Mouse (Mus musculus) heart, embryonic 16.5 days (tissue): ENCODE measurements at regions not wholly inside any gene's neighbourhood (a gene's known extent, or its start where the extent isn't known, plus 50 kb on each side); places are given as distances from the start of the nearest gene placed in this dataset.
A peak's percentile ranks its signal among the peaks of the same experiment; 100 is the strongest.

Experiments
- ATAC-seq: fragments of 200-750 bp; cut with Nextera tagmentation; replicated peaks from 2 replicates; pipeline ENCODE4 v1.8.0; 2017; ENCODE audit warnings: moderate number of reproducible peaks; ENCODE audit not compliant: insufficient read depth, low FRiP score; ENCODE audit errors: extremely low read depth
- H3K27ac ChIP-seq: fragments of 300-500 bp; sonication (generic); 2 replicates; pipeline ENCODE4 v1.5.1; 2014; ENCODE audit warnings: mild to moderate bottlenecking, low read length, control low read depth, moderate library complexity
- H3K27me3 ChIP-seq: fragments of 300-500 bp; sonication (generic); 2 replicates; pipeline ENCODE4 v1.6.1; 2014; ENCODE audit warnings: low read length, mixed read lengths; ENCODE audit not compliant: control insufficient read depth, insufficient read depth
- H3K36me3 ChIP-seq: fragments of 300-500 bp; sonication (generic); 2 replicates; pipeline ENCODE4 v1.6.1; 2014; ENCODE audit not compliant: control insufficient read depth, insufficient read depth
- H3K4me1 ChIP-seq: fragments of 300-500 bp; sonication (generic); 2 replicates; pipeline ENCODE4 v1.6.1; 2014; ENCODE audit warnings: low read length, mixed read lengths; ENCODE audit not compliant: control insufficient read depth, insufficient read depth
- H3K4me2 ChIP-seq: fragments of 300-500 bp; sonication (generic); 2 replicates; pipeline ENCODE4 v1.6.1; 2014; ENCODE audit warnings: low read depth, mild to moderate bottlenecking, control low read depth, low read length
- H3K4me3 ChIP-seq: fragments of 300-500 bp; sonication (generic); 2 replicates; pipeline ENCODE4 v1.5.1; 2014; ENCODE audit warnings: mild to moderate bottlenecking, control low read depth, low read length
- H3K9ac ChIP-seq: fragments of 300-500 bp; sonication (generic); 2 replicates; pipeline ENCODE4 v1.6.1; 2014; ENCODE audit warnings: low read length, control low read depth
- H3K9me3 ChIP-seq: fragments of 300-500 bp; sonication (generic); replicated peaks from 2 replicates; pipeline ENCODE4 v1.6.1; 2016; ENCODE audit warnings: low read length; ENCODE audit not compliant: control insufficient read depth
- WGBS: fragments of 180-500 bp; shearing (Covaris S2); extraction: QIAGEN DNeasy Blood & Tissue Kit; methylation state at CpG from one replicate; pipeline ENCODE4 v1.1.7; 2014; 5-methylcytosine and 5-hydroxymethylcytosine counted together

GRCm38 (mm10) chr13:52735453-52735933 is 152.5 kb downstream of the Syk start:
- H3K4me1 ChIP-seq: peaks cover 7% of the 10 kb centered on the region
- no peak for ATAC-seq
- H3K36me3 ChIP-seq: no peaks in the 10 kb centered on the region
- H3K27ac ChIP-seq: no peak overlapping the region
- 78% methylated on average over 6 of the region's 6 CpGs for WGBS
- no peaks in the 10 kb centered on the region for H3K27me3 ChIP-seq
- H3K4me3 ChIP-seq: no peak overlapping the region
- H3K4me2 ChIP-seq: no peak overlapping the region
- H3K9me3 ChIP-seq: no peaks in the 10 kb centered on the region
- H3K9ac ChIP-seq: no peak overlapping the region

DNA sequence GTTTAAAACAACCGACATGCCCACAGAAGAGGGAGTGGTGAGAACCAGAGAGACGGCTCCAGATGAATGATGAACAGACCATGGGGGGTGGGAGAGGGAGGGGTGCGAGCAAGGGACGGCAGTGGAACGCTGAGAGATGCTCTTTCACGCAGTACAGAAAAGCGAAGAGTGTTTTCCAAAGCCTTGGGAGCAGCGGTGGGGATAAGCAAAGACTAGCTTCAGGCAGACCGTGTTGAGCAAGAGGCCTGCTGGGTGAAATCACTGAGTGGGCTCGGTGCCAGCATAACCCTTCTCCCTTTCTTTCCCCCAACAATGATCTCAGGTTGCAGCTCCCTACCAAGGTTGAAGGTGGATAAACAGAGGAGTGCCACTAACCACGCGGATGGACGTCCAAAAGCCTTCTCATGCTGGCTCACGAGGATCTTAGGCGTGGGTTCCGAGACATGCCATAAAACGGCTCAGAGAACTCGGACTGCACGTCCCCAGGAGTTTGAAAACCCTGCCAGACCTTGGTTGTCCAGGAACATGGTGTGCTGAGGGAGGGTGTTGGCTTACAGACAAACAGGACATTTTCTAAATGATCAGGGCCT is 153.1 kb downstream of the Syk start:
- Histone ChIP-seq H3K9me3 (no peaks in the 10 kb centered on the region), H3K4me3 (no peak overlapping the region), H3K9ac (no peak overlapping the region), H3K4me2 (no peak overlapping the region), H3K4me1 (peaks cover 7% of the 10 kb centered on the region), H3K27me3 (no peaks in the 10 kb centered on the region), H3K36me3 (no peaks in the 10 kb centered on the region), H3K27ac (no peak overlapping the region)
- ATAC-seq: peak; percentile 40; the same call in 1 of the 2 replicates
- WGBS: 66% methylated on average over 19 of the region's 19 CpGs

GRCm38 (mm10) chr13:52738095-52738660 is 155.2 kb downstream of the Syk start:
- no peaks in the 10 kb centered on the region for H3K36me3 ChIP-seq
- 60% methylated on average over 9 of the region's 9 CpGs for WGBS
- H3K4me2 ChIP-seq: no peak overlapping the region
- 0 out of 2 replicates have a peak, but pooled peaks cover 5% of the 10 kb centered on the region for H3K9me3 ChIP-seq
- ATAC-seq: no peak
- H3K4me1 ChIP-seq: peaks cover 7% of the 10 kb centered on the region
- H3K27ac ChIP-seq: no peak overlapping the region
- no peaks in the 10 kb centered on the region for H3K27me3 ChIP-seq
- H3K4me3 ChIP-seq: no peak overlapping the region
- no peak overlapping the region for H3K9ac ChIP-seq

DNA sequence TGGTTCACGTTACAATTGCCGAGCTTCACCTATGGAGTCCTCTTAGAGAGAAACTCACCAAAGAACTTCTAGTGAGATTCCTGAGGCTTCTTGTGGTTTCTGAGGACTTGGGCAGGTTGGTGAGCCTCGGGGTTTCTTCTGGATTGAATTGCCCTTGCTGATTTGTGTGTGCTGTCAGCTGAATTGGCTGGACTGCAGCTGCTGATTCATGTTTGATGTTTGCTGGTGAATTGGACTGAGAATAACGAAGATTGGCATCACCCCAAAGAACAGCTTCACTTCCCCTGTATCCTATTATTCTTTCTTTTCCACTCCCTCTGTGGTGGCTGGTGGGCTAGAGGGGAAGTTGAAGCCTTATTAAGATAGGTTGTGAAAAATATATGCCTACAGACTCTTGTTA is 158.4 kb downstream of the Syk start:
- 0 out of 2 replicates have a peak, but pooled peaks cover 5% of the 10 kb centered on the region for H3K9me3 ChIP-seq
- no peak overlapping the region for H3K9ac ChIP-seq
- H3K4me3 ChIP-seq: no peak overlapping the region
- H3K36me3 ChIP-seq: no peaks in the 10 kb centered on the region
- H3K27me3 ChIP-seq: no peaks in the 10 kb centered on the region
- peaks cover 7% of the 10 kb centered on the region for H3K4me1 ChIP-seq
- 85% methylated on average over 4 of the region's 4 CpGs for WGBS
- no peak overlapping the region for H3K27ac ChIP-seq
- no peak overlapping the region for H3K4me2 ChIP-seq
- ATAC-seq: no peak

- Histone ChIP-seq H3K27me3 (no peaks in the 10 kb centered on the region; the same call in 1 of the 2 replicates), H3K36me3 (no peaks in the 10 kb centered on the region), H3K4me1 (no peaks in the 10 kb centered on the region), H3K27ac (no peak overlapping the region), H3K4me2 (no peak overlapping the region), H3K9ac (no peak overlapping the region), H3K4me3 (no peak overlapping the region), H3K9me3 (no peaks in the 10 kb centered on the region)
- 41% methylated on average over 10 of the region's 10 CpGs for WGBS
- ATAC-seq: no peak; the same call in 1 of the 2 replicates
These were observed 173.0 kb downstream of the Syk start for GRCm38 (mm10) chr13:52756005-52756404.

- H3K4me3 ChIP-seq: no peak overlapping the region
- peak overlapping the region; percentile 86 for H3K27ac ChIP-seq
- no peaks in the 10 kb centered on the region for H3K27me3 ChIP-seq
- ATAC-seq: peak; percentile 76
- H3K9ac ChIP-seq: peak overlapping the region; percentile 58
- peak overlapping the region; percentile 35 for H3K4me2 ChIP-seq
- no peaks in the 10 kb centered on the region for H3K36me3 ChIP-seq
- no peaks in the 10 kb centered on the region for H3K9me3 ChIP-seq
- peaks cover 22% of the 10 kb centered on the region for H3K4me1 ChIP-seq
- 14% methylated on average over 13 of the region's 13 CpGs for WGBS
These were observed 163.8 kb downstream of the Auh start for GRCm38 (mm10) chr13:52765508-52766181.

DNA sequence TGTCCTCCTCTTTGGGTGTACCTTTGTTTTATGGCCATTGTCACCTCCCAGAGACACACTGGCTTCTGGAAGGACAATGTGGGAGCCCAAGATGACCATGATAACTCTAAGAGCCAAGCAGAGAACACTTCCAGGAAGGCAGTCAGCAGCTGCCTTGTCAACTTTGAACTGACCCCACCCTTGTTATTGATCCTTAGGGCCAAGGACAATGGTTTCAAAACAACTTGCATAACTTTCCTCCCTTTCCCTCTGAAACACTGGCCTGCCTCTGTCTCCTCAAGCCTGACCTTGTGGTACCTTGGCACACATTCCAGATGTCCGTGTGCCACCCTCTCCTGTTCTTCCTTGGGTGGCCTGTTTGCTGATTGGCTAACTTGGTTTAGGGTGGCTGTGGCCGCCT is 163.2 kb downstream of the Auh start:
- no peaks in the 10 kb centered on the region for H3K9me3 ChIP-seq
- no peak overlapping the region for H3K4me3 ChIP-seq
- no peak for ATAC-seq
- H3K27me3 ChIP-seq: no peaks in the 10 kb centered on the region
- H3K27ac ChIP-seq: peak overlapping the region; percentile 86
- peaks cover 22% of the 10 kb centered on the region for H3K4me1 ChIP-seq
- no peaks in the 10 kb centered on the region for H3K36me3 ChIP-seq
- 58% methylated on average over 2 of the region's 2 CpGs for WGBS
- no peak overlapping the region for H3K4me2 ChIP-seq
- no peak overlapping the region for H3K9ac ChIP-seq

DNA sequence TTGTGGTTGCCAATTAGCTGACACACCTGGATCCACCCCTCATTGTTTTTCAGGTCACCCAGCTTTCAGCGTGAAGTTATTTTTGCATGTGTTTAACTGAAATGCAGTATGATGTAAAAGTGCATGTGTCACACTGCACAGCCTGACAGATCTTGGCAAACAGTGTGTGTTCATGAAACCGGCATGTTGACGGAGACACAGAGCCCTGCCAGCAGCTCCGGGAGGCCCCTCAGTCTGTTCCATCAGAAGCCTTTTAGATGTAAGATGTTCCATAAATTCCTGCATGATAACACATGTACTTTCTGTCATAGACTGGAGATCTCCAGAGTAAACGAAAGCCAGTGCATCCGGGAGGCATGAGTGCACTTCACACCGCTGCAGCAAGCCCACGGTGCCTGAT is 159.5 kb downstream of the Auh start:
- H3K27me3 ChIP-seq: no peaks in the 10 kb centered on the region

DNA sequence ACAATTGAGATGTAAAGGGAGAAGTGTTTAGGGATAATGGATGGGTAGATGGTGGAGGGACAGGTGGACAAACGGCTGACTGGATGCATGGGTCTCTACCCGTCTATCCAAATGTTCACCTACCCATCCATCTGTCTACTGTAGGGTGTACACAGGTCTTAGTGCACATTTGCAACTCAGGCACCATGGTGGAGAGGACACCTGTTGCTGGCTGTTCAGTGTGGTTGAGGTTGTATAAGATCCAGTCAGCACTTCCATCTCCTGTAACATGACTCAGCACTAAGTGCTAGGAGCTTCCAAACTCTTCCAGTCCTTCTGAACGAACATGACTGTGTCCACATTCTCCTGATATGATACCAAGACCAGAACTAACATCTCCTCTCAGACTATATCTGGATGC is 158.0 kb downstream of the Auh start:
- H3K27me3 ChIP-seq: no peaks in the 10 kb centered on the region
- no peak overlapping the region for H3K4me2 ChIP-seq
- no peak overlapping the region for H3K4me3 ChIP-seq
- peaks cover 6% of the 10 kb centered on the region for H3K4me1 ChIP-seq
- 86% methylated on average over 3 of the region's 3 CpGs for WGBS
- no peak for ATAC-seq
- H3K9me3 ChIP-seq: no peaks in the 10 kb centered on the region
- H3K36me3 ChIP-seq: no peaks in the 10 kb centered on the region
- no peak overlapping the region for H3K9ac ChIP-seq
- H3K27ac ChIP-seq: no peak overlapping the region

More for the DNA sequence above, 159.5 kb downstream of the Auh start:
- Histone ChIP-seq H3K36me3 (no peaks in the 10 kb centered on the region), H3K4me1 (peaks cover 19% of the 10 kb centered on the region), H3K9me3 (no peaks in the 10 kb centered on the region), H3K27ac (no peak overlapping the region), H3K4me2 (no peak overlapping the region), H3K4me3 (no peak overlapping the region), H3K9ac (no peak overlapping the region)
- WGBS: 43% methylated on average over 8 of the region's 8 CpGs
- ATAC-seq: no peak
